Mouse (Mus musculus) left cerebral cortex, adult 18-20 months (tissue): ENCODE measurements at regions not wholly inside any gene's neighbourhood (a gene's known extent, or its start where the extent isn't known, plus 50 kb on each side); places are given as distances from the start of the nearest gene placed in this dataset.
A peak's percentile ranks its signal among the peaks of the same experiment; 100 is the strongest.

Experiments
- DNase-seq, 2 experiments: peaks; one replicate each; pipeline ENCODE4 v3.0.0; 2021 to 2022; ENCODE audit warnings: low spot score in 2 of 2, mixed read lengths in 1 of 2

GRCm38 (mm10) chr11:111791267-111791926, 725.4 kb downstream of the Kcnj2 start:
- no peak for DNase-seq

DNA sequence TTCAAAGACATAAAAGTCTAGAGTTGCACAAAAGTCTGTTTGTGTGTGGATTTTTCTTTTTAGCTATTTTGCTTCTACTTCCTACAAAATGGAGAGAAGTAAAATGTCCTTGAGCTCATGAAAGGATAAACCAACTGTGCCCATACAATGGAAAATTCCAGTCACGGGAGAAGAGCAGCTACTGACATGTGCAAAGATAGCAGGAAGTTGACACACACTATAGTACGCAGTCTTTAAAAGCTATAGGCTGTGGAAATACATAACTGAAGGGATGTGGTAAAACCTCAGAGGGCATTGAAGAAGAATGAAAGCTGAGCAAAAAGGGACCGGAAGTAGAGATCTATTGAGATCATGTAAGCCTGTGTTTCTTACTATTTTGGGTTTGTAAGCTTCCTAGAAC, 735.1 kb downstream of the Kcnj2 start:
- no peak for DNase-seq

DNA sequence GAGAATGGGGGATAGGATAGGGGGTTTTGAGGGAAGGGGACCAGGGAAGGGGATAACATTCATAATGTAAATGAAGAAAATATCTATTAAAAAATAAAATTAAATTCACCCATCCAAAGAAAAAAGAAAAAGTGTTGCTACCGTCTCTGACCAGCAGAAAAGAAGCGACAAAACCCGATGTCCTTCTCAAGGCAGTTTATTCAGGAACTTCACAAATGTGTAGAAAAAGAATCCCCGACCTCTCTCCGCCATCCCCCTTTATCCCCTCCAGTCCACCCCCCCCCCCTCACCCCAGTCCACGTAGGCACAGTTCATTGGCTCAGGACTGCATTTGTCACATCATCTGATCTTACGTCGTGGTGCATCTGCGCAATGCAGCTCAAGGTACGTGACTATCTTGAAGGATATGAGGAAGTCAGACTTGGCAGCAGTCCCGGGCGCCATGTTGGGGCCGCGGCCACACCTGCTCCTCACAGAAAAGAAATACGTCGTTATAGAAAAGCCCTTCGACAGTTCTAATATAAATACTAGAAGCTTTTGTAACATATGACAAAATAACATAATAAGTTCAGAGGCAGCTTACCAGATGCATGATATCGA, 750.3 kb downstream of the Kcnj2 start:
- no peak for DNase-seq

DNA sequence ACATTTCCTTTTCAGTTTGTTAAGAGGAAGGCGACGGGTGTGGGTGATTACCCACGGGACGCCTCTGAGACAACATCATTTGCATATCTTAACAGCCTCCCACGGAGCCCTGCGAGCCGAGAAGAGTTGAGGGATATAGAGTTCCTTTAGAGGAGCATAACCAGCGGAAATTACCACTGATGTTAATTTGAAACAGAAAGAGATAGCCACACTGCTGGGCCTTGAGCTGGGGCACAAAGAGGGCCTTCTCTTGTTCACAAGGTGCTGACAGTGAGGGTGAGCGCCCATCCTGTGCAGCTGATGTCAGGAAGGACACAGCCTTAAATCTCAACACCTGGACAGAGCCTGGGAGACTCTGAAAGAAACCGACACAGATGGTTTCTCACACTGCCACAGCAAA, 752.2 kb downstream of the Kcnj2 start:
- peak; percentile 50 to 78 for DNase-seq

DNA sequence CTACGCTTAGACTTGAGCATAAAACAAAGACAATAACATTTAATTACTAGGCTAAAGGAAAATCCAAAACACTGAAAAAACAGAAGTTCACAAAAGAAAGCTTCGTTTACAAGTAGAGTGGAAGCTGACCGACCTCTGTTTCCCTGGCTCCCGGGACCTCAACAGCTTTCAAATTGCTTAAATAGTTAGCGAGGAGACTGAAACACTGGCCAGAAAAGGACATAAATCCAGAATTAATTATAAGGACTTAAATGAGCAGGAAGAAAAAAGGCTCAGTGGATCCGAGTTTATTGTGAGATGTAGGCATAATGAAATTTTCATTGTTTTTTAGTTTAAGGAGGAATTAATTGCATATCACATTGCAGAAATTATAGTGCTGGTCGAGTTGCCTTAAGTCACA, 754.4 kb downstream of the Kcnj2 start:
- no peak for DNase-seq

DNA sequence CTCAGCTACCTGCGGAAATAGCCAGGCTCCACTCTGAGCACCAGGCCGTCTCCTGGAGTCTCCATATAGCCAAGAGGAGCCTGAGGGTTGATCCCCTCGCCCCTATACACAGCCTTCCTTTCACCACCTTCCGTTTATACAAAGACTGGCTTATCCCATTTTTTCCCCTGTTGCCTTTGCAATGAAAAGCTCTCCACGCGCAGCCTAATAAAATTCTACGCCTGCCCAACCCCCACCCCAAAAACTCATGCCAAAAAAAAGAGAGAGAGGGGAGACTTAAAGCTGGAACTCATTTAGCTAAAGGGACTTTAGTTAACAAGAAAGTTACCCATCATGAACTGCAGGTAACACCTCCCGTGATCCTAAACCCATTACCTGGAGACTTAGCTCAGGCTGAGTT, 762.5 kb downstream of the Kcnj2 start:
- no peak for DNase-seq

DNA sequence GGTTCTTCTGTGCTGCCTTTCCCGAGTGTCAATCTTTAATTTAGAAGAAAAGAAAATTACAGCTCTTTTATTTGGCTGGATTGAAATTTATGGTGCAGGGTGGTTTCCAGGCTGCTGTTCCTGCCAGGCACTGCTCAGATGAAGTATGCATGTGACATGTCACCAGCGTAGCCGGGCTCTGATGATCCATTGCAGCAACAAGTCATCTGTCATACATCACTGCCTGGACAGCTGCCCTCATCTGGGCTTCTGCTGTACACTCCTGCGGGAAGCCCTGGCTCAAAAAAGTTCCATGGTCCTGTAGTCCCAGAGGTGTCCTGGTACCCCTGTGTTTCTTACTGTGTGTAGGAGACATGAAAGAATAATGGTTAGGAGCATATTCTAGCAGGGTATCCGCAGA, 773.0 kb downstream of the Kcnj2 start:
- DNase-seq, result no peak

GRCm38 (mm10) chr11:111843728-111844258, 777.8 kb downstream of the Kcnj2 start:
- DNase-seq, result no peak

GRCm38 (mm10) chr11:111844382-111845027, 778.5 kb downstream of the Kcnj2 start:
- DNase-seq, result no peak

GRCm38 (mm10) chr11:111857288-111857687, 791.3 kb downstream of the Kcnj2 start:
- no peak for DNase-seq

DNA sequence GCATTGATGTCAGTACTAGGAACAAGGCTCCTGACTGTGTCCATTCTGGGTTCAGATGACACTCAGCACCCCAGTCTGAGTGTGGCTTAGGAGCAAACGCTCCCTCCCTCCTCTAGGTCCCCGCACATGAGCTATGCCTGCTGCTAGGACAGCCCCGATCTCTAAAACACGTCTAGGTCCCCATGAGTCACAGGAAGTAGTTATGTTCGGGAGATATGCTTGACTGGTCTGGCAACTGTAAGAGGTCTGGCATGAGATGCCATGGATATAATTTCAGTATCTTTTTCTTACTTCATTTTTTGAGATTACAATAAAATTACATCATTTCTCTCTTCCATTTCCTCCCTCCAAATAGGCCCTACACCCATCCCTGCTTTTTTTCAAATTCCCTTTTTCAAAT, 792.1 kb downstream of the Kcnj2 start:
- DNase-seq, result no peak

GRCm38 (mm10) chr11:111865143-111865542, 799.2 kb downstream of the Kcnj2 start:
- DNase-seq, result peak in 1 of 2 experiments; percentile 12

GRCm38 (mm10) chr11:111875406-111875805, 809.4 kb downstream of the Kcnj2 start:
- no peak for DNase-seq

DNA sequence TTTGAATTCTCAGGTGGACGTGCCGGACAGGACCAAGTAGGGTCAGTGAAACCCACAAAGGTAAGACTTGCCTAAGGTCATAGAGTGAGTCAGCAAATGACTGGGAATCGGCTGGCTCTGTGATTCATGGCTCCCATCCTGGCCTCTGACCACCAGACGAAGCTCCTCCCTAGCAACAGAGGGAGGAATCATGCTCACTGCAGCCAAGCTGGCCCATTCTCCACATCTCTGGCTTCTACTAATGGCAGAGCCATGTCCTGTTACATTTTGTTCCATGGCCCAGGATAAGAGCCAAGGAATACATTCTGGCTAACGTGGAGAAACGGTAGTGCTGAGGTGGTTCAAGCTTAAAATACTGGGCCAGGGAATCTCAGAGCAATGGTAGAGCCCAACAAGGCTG, 814.2 kb downstream of the Kcnj2 start:
- no peak for DNase-seq

GRCm38 (mm10) chr11:111890026-111890425, 824.1 kb downstream of the Kcnj2 start:
- DNase-seq, result no peak

DNA sequence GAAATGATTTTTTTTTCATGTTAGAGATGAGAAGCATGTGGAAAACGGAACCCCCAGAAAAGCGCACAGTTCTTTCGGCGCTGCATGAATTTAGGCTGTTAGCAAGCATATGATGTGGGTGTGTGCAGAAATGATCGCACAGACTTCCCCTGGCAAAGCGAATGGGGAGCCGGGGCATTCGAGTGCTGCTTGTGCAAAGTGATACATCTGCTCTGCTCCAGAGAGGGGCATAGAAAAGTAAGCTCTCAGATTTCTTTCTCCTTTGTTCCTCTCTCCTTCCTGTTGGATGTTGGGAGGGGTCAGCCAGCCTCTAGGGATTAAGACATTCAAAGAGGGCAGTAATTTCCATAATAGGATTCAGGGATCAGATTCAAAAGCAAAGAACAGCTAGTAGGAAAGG, 827.9 kb downstream of the Kcnj2 start:
- DNase-seq, result peak; percentile 20 to 51

DNA sequence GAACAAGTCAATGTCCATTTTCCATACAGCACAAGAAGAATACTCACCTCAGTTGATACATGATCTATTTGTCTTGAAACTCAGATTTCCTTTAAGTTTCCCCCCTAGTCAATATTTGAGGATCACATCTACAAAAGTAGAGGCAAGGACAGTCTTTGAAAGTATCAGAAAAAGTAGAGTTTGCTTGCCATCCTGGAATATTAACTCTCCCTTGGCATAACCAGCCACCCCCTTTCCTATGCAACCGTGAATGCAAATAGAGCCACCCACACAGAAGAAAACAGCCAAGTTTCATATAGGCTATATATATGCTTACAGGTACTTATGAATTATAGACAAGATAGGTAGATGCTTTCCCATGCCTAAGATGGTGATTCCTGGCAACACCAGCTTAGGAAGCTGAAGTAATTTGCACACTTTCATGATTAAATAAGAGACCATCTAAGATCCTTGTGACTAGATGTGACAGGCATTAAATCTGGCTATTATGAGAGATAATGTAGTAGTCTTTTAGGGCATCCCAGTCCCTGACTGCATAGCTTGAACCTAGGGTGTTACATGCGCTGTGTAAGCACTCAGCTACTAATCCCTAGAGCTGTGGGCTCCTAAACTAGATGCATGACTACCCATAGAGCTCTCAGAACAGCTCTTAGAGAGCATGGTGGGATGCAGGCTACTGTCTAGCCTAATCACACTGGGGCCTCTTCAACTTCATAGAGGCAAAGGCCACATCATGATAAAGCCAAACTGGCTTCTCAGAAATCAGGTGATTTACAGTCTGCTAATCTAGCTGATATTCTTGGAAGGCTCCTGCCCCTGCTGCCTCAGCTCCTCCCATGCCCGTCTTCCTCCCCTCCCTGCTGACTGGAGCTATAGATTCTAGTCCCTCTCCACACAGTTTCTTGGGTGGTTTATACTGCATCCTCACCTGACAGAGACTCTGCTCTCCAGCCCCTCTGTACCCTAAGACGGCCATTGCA, 829.5 kb downstream of the Kcnj2 start:
- no peak for DNase-seq

- no peak for DNase-seq
These were observed 831.0 kb downstream of the Kcnj2 start for GRCm38 (mm10) chr11:111897001-111897400.

GRCm38 (mm10) chr11:111904086-111904485, 838.1 kb downstream of the Kcnj2 start:
- no peak for DNase-seq

GRCm38 (mm10) chr11:111913891-111914290, 847.9 kb downstream of the Kcnj2 start:
- DNase-seq, result peak; percentile 6 to 40

DNA sequence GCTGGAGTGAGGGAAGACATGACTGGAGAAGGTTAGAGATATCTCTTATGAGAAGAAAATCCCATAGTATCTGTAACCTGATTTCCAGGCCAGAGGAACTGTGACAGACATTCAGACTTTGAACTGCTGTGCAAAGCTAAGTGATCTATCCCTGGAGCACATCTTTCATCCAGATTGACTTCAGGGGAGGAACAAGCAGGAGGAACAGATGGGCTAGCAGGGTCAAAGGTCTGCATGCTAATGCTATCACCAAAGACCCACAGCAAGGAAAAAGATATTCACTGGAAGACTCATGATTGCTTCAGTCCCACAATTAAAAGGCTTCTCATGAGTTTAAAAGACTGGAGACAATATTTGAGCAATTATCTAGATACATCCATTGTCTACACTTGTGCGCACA, 855.7 kb upstream of the Sox9 start:
- no peak for DNase-seq
